Mouse (Mus musculus) thymus, postnatal 14 days (tissue): Measurements from ENCODE around the gene Thada.

Experiments
- DNase-seq: peaks from one replicate; pipeline ENCODE4 v3.0.0; 2021

Gene Thada

DNA sequence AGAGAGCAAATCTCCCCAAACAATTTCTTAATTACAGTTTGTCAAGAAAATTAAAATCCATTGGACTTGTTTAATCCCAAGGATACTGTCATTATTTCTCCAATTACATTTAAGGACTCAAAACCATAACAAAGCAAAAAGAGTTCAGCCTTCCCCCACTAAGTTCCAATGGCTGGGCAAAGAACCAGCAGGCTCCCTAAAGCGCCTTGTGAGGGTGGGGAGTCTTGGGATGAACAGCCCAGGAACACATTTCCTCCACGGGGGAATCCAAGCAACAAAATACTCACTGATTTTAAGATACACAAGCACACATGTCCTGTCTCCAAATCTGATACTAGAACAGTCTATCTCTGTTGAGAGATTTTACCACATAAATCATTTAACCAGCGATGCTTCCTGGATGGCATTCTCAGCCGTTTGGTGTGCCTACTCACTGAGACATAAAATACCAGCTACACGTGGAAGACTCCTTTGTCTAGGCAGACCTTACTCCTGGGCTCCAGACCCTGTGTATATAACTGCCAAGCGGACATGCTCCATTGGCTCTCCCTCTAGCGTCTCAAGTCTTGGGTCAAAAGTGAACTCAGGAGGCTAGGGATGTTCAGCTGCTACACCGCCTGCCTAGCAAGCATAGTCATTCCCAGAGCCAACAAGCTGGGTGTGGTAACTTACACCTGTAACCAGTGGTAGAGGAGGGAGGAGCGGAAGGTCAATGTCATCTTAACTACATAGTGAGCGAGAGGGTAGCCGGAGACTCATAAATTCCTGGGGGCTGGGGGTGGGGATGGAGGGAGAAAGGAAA, 97.6 kb downstream of the Thada start:
- DNase-seq: no peak

DNA sequence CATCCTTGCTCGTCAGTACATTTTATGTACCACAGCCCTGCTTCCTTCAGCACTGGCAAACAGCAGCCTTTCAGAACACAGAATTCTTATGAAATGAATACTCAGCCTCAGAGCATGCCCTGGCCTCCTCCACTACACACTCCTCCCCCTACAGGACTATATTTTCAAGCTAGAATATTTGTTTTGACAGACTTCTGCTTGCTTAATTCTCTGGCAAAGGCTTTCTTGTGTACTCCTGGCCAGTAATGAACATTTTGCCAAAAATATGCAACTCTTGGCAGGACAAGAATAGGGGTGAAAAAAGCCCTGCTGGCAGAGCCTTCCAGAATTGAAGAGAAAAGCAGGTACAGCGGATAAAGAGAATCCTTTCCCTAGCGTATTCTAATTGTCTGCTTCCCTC, 98.3 kb downstream of the Thada start:
- DNase-seq: no peak

DNA sequence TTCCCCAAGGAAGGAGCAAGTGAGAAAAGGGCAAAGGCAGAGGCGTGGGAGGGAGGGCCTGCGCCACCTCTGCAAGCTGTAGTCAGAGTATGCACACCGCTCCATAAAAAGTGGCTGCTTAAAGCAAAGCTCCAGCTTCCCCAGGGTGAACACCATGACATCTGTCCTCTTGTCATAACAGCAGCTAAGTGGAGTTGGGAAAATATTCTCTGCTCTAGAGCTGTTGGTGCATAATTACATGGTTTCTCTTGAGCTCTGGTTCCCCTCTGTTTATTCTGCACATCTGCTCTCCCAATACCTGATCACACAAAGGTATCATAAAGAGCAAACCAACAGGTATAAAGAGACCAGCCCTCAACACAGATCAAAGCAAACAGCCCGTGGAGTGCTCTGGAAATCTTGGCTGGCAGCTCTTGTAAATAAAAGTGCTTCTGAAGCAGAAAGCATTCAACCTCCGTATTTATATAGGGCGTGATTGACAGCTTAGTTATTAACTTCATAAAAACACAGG, 100.2 kb downstream of the Thada start:
- DNase-seq: no peak

DNA sequence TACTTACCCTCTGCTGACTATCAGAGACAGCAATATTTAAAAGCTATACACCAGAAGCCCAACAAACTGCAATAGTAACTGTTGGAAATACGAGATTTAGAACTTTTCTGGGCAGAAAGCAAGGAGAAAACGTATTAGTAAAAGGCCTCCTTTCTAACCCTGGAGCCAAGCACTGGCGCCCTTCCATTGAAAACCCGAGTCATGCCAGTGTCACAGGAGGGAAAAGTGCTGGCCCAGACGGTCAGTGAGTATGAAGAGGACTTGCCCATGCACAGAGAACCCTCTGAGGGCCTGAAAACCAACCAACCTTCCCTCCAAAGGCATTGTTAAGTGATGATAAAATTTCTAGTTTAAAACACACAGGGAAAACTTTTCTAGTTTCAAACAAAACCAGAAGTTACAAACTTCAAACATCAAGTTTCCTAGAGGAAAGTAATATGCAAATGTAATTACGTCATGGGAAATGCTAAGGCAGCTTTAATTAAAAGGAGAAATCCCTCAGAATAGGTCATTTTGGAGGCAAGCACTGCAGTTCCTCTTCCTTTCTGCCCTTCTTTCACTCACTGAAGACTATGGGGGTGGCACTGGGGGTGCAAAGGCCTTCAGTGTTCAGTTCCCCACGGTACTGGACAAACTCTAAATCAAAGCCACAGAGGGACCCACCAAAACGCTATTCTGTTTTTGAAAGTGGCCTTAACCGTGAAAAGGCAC, 100.8 kb downstream of the Thada start:
- DNase-seq: no peak

DNA sequence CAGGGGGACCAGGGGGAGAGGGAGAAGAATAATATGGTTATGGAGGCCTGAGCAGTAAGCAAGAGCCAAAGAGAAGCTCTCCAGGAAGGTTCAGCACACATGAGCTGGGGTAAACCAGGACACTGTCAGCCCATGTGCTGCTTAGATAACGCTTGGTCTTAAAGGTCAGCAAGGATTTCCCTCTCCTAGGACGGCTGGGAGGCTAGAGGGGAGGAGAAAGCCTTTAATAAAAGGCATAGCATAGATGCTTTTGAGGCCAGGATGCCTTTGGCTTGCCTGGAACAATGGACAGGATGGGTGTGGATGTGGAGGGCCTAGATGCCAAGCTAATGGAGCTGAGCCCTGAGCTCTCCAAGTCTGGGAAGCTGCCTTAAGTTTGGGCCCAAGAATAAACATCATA, 102.6 kb downstream of the Thada start:
- DNase-seq: no peak

DNA sequence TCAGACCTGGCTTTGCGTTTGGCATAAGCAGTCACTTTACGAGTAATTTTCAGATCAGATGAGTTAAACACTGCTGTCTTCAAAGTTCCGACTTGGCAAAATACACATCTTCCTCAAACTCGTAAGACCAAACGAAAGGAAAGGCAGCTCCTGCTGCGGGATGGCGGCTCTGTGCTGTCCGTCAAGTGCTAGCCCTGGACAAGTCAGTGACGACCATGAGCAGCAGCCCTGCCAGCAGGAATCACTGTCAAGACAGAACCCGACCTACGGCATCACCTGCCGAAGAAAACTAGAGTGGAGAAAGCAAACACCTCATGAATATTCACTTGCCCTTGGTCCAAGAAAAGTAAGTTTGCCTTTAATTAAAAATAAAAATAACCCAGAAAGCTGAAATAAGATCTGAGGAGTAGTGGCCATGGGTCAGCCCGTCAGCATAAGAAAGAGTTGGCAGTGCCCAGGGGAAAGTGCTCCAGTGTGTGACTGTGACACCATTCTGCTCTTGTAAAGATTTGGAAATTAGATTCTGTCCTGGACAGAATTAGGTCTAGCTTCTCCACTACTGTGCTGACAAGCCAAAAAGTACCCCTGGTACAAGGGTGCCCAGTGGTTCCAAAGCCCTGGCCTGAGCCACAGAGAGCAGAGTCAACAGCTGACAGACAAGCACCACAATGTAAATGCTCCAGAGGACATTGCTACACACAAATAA, 103.3 kb downstream of the Thada start:
- DNase-seq: no peak

DNA sequence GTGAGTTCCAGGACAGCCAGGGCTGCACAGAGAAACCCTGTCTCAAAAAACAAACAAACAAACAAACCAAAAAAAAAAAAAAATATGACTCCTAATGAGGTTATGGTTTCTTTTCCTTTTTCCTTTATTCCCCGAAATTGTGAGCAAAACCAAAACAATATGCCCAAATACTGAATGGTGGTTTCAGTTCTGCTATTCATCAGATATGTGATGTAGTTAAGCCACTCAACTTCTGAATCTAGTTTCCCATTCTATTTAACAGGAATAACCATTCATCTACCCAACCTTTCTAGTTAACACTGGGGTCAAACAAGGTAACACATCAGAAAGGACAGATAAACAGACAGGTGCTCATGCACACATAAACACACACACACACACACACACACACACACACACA, 105.0 kb downstream of the Thada start:
- no peak for DNase-seq

DNA sequence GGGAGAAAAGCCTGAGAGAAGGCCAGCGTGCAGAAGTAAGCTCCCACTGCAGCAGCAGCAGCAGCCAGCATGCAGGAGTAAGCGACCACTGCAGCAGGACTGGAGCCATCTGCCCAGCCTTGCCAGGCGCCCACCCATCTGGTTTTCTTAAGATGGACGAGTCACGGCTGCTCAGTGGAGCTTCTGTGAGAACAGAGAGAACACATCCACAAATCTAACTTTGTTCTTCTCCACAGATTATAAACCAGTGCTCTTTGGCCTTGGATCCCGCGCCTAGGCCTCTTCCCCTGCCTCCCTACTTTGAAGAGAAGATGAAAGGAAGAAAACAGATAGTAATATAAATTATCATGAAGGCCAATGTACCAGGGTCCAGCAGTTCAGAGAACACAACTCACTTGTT, 106.2 kb downstream of the Thada start:
- no peak for DNase-seq

DNA sequence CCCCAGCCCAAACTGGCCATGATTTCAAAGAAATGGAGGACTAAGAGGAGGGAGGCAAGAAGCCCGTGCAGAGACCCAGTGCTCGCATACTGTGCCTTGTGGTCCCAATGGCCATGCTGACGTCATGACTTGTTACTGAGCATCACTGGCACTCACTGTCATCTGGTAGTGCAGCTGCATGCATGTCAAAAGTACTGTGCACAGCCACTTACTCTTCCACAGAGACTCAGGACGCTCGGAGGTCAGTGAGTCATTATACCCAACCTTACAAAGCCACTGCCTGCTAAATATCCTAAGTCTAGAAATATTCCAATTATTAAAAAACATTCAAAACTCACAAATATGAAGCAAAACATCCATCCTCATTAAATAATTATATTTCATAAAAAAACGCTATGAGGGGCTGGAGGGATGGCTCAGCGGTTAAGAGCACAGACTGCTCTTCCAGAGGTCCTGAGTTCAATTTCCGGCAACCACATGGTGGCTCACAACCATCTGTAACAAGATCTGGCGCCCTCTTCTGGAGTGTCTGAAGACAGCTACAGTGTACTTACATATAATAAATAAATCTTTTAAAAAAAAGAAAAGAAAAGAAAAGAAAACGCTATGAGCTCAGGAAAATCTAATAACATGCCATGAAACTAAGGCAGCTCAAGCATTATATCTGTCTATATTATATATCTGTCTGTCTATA, 106.9 kb downstream of the Thada start:
- no peak for DNase-seq

DNA sequence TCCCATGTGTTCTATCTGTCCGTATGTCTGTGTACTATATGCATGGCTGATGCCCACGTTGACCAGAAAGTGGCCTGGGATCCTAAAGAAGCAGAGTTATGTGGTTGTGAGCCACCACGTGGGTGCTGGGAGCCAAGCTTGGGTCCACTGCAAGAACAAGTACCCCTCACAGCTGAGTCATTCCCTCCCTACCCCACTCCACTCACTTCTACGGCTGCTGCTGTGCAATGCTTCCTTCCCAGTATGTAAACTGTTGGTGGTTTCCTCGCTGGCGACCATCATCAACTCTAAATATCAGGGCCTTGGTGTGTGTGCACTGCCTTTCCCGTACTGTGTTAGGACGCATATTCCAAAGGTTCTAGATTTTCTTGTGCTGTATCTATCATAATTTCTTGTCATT, 108.2 kb downstream of the Thada start:
- no peak for DNase-seq

DNA sequence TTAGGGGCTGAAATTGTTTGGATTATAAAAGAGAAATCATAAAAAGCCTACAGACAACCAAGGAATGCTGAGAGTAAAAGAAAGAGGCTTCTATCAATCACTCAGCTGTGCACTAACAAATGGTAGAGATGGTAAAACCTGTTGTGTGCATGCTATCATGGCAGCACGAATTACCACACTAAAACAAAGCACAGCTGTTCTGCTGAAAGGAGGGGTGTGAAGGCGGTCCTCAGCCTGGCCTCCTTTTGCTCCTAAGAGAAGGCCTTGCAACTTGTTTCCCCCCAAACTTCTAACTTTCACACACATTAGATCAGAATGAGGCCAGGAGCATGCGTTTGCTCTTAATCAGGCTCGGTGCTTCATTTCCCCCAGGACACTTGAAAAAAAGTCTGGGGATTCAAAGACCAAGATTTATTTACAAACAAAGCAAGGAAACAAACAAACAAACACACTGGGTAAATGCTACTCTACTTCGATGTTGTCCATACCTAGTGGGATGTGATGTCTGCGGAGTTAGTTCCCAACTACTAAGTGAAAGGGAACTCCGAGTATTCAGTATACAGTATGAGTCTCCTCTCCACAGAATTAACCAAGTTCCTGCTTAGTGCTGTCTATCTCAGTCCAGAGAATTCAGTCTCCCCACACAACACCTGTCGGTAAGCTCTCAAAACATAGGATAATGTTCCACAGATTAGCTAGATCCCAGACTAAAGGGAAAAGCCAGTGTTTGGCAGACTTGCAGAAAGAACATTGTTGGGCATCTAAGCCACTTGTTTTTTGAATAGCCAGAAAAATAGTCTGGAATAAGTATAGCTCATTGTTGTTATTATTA, 109.7 kb downstream of the Thada start:
- DNase-seq: no peak

DNA sequence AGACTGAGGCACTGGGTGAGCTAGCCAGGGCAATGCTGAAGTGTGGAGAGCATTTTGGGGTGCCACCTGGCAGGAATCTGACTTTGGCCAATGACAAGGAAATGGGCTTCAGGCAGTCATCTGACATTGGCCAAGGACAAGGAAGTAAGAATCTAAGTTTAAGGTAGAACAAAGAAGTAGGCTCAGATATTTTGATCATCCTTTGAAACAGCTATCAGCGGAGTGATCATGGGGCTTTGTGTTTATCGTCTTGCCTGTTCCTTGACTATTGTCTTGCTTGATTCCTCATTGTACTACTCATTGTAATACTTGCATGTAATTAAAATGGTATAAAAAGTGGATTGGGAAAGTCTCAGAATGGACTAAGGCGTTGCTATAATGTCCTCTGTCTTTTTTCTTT, 111.0 kb downstream of the Thada start:
- no peak for DNase-seq

DNA sequence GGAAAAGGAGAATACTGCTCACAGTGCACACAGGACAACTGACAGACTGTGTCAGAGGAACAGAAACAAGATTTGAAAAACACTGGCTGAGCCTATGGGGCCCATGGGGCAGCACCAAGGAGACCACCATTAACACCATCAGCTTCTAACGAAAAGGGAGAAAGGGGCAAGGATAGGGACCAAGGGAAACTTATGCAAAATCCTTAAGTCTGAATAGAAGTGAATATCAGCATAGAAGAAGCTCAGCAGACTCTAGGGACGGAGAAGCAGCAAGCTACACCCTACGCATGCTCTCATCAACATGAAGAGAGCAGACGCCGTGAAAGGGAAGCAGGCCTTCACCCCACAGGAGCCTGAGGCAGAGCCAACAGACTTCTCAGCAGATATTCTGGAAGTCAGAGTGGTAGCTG, 112.1 kb downstream of the Thada start:
- no peak for DNase-seq

DNA sequence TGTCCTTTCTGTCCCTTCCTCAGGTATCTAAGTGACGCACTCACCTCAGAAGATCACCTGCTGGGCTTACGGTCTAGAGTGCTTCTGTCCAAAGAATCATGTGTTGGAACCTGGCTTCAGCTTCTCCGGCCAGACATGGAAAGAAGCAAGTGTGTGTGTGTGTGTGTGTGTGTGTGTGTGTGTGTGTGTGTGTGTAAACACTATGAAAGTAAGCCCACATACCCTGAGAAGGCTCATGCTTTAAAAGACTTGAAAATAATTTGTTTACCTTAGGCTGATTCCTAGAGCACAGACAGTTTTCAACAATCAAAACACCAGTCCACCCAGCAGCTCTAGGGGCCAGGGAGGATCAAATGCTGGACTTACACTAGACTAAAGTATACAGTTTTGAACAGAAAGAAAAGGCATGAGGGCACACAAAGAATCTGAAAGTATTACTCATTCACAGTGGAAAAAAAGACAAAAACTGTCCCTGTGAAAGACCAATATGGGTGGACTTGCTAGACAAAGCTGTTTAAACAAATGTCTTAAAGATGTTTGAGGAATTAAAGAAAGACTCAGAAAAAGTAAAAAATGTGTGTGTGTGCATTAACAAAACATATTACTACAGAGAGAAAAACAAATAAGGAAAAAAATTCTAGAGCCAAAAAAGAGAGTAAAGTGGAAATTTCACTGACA, 112.6 kb downstream of the Thada start:
- DNase-seq: no peak

DNA sequence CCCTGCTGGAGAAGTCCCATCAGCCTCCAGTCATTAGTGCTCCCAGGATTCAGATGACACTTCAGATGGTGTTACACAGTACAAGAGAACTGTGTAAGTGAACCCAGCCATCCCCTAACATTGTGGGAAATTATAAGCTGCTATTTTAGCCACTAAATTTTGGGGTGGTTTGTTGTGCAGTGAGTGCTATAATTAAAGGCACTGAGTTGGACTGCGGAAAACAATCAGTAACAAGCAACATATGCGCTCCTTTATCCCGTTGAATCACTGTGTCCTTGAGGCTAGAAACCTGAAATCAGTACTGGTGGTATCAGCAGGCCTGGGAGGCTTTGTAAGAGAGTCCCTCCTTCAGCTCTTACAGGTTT, 113.2 kb downstream of the Thada start:
- DNase-seq: no peak

DNA sequence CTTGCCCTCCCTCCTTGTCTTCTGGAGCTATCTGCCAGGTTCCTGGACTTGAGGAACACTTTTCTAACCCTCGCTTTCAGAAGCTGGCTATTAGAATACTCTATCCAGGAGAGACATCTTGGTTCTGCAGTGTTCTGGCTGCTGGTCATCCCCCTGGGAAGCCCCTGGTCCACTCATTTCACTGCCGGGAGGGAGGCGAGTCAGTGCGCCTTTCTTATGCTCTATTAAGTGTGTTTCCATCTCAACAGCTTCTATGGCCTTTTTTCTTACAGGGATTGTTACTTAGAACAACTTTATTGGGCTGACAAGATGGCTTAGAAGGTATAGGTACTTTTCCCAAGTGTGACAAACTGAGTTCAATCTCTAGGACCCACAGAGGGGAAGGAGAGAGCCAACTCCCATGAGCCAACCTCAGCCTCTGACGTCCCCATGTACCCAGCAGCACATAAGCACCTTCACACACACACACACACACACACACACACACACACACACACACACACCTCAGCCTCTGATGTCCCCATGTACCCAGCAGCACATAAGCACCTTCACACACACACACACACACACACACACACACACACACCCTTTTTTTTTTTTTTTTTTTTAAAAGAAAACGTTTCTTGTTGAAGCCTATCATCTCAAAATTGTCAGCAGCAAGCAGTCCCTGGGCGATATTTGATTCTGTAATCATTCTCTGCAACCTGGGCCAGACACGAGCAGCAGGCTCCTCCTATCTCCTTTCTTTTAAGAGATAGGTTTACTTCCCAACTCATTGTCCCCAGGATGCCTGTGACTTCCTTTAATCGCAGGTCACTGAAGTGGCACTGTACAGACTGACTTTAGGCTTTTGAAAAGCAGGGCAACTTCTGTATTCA, 113.9 kb downstream of the Thada start:
- DNase-seq: no peak

DNA sequence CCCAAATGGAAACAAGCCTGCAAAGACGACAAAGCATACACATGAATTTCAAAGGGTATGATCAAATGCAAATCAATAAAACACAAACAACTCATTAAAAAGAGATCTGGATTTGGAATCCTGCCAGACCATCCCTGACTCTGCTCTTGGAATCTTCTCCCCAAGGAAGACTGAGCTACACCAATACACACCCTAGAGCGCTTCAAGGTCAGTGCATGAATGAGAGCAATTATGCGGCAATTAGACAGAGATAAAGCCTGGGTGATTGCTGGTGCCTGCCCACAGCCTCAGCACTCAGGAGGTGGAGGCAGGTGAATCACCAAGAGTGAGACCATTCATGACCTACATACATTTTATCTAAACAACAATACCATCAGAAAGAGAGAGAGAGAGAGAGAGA, 114.7 kb downstream of the Thada start:
- DNase-seq: no peak

DNA sequence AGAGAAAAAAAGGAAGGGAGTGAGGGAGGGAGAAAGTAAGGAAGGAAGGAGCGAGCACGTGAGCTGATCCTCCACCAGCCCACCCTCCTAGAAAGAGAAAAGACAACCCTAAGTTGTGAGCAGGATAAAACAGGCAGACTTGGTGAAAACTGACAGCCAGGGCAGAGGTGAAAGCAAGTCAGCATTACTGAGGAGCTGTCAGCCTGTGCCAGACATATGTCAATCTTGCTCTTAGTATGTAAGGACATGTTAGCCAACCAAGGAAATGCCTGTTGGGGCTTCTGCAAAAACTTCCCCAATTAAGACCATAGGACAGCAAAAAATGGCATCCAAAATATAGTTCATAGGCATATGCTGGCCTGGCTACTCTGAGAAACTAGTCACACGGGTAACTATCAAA, 117.1 kb downstream of the Thada start:
- no peak for DNase-seq

DNA sequence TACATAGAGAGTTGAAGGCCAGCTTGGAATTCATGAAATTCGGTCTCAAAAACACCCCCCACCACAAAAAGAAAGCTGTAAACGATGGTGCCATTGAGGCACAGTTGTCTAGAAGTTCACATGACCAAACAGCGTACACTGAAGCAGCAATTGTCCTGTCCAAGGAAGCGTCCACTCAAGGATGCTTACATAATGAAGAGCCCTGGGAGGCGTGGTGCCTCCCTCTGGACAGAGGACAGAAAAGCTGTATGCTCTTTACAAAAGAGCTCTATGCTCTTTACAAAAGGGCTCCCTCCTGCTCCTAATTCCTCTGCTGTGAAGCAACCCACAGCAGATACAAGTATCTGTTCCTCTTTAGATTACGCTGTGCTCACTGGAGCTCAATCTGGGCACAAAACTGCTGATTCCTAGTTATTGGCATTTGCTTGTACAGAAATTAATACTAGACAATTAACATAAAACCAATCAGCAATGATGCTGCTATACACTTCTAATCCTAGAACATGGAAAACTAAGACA, 123.6 kb downstream of the Thada start:
- DNase-seq: no peak

DNA sequence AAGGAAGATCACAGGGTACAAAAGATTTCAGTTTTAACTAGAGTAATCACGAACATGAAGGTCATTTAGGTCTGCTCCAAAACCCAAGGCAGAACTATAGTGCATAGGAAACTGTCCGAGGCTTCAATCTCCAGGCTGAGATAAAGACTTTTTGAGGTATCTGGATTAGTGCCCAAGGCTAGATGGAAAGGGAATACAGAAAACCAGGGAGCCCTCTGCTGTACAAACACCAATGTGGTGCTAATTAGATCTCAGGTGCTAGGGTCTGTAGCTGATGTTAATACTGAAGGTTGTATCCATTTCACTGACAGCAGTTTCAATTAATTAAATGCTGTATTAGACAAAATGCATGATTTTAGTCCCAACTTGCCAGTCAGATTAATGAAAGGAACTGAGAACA, 124.3 kb downstream of the Thada start:
- no peak for DNase-seq
